Mouse (Mus musculus) midbrain, postnatal 0 days (tissue): ENCODE measurements around the gene Smg6. TPM values are rescaled to one million over a fixed set of nuclear protein-coding genes. Genes with fewer than 3 reads are reported as not detected.

ENCODE experiments used
- ATAC-seq: fragments of 200-750 bp; cut with Nextera tagmentation; 2 replicates; pipeline ENCODE4 v1.8.0; 2017; ENCODE audit warnings: moderate number of reproducible peaks, mild to moderate bottlenecking, moderate TSS enrichment, moderate library complexity; ENCODE audit not compliant: low FRiP score
- DNase-seq: peaks from one replicate; pipeline ENCODE4 v3.0.0-alpha.2; 2015; ENCODE audit warnings: low spot score
- H3K27ac ChIP-seq: fragments of 300-500 bp; sonication (generic); 2 replicates; pipeline ENCODE4 v1.5.1; 2014; ENCODE audit warnings: low read depth, mild to moderate bottlenecking, low read length, mixed read lengths
- H3K27me3 ChIP-seq: fragments of 300-500 bp; sonication (generic); 2 replicates; pipeline ENCODE4 v1.6.1; 2014; ENCODE audit warnings: low read length, control low read depth, mixed read lengths; ENCODE audit not compliant: insufficient read depth
- H3K36me3 ChIP-seq: fragments of 300-500 bp; sonication (generic); 2 replicates; pipeline ENCODE4 v1.6.1; 2014; ENCODE audit warnings: low read length, control low read depth, mixed read lengths; ENCODE audit not compliant: insufficient read depth
- H3K4me1 ChIP-seq: fragments of 300-500 bp; sonication (generic); 2 replicates; pipeline ENCODE4 v1.6.1; 2014; ENCODE audit warnings: mild to moderate bottlenecking, control low read depth, antibody characterized with exemption, low read length, mixed read lengths; ENCODE audit not compliant: insufficient read depth
- H3K4me2 ChIP-seq: fragments of 300-500 bp; sonication (generic); 2 replicates; pipeline ENCODE4 v1.6.1; 2014; ENCODE audit warnings: low read depth, mild to moderate bottlenecking, low read length, mixed read lengths; ENCODE audit not compliant: poor library complexity, severe bottlenecking
- H3K4me3 ChIP-seq: fragments of 300-500 bp; sonication (generic); 2 replicates; pipeline ENCODE4 v1.5.1; 2014; ENCODE audit warnings: low read depth, mild to moderate bottlenecking, low read length, moderate library complexity
- H3K9ac ChIP-seq: fragments of 300-500 bp; sonication (generic); replicated peaks from 2 replicates; pipeline ENCODE4 v1.6.1; 2014; ENCODE audit warnings: mild to moderate bottlenecking, low read length, moderate library complexity, mixed read lengths; ENCODE audit not compliant: poor library complexity, severe bottlenecking
- H3K9me3 ChIP-seq: fragments of 300-500 bp; sonication (generic); 2 replicates; pipeline ENCODE4 v1.6.1; 2016; ENCODE audit warnings: low read length, control low read depth
- CTCF ChIP-seq: IDR thresholded peaks from 2 replicates; pipeline ENCODE4 v1.5.1; 2016; ENCODE audit warnings: antibody characterized with exemption, mild to moderate bottlenecking
- WGBS: fragments of 180-500 bp; shearing (Covaris S2); extraction: QIAGEN DNeasy Blood & Tissue Kit; methylation state at CpG from one replicate; pipeline ENCODE4 v1.1.7; 2014; 5-methylcytosine and 5-hydroxymethylcytosine counted together
- polyA plus RNA-seq: library from polyadenylated mRNA; unstranded; fragments of >200 nt; fragmentation: Nextera tagmentation; extraction: Ambion mirVana; gene quantifications from 2 replicates; pipeline ENCODE4 v1.2.1, GENCODE M21; 2015
- total RNA-seq: library from RNA; depleted of rRNA; stranded (reverse); fragments of >200 nt; gene quantifications from 2 replicates; pipeline ENCODE4 v1.2.3, GENCODE M21; 2014; rRNA removed

The Smg6 gene
- total RNA-seq (26.6 and 27.7 TPM in 2 replicates), polyA plus RNA-seq (10.0 and 11.9 TPM in 2 replicates)

DNA sequence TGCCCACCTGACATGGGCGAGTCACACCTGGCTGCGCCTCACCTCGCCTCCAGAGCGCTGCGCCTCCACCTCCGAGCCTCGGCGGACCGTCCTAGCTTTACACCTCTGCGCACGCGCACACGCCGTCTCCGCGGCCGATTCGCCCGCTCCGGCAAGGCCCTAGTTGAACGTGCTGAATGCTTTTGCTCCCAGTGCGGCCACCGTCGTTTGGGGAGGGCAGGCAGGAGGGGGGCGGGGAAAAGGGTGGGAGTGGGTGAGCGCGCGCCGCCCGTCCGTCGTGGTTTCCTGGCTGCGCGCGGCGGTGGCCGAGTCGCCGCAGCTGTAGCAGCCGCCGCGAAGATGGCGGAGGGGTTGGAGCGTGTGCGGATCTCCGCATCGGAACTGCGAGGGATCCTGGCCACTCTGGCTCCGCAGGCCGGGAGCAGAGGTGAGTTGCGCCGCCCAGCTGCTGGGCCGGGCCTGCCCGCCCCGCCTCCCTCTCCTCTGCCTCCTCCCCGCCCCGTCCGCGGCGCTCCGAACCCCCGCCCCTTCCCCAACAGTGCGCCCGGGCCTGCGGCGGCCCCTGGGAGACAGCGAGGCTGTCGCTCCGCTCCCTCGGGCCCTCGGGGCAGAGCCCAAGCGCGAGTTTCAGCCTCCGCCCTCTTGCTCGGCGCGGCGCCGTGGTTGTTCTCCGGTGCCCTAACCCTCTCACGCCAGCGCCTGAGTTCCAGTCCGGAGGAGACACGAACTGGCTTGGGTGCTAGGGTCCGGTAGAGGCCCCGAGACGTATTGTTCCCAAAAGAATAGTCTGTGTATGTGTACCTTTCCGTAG, at the start of gene Smg6, which contains the start of gene Srr:
TSS of gene Smg6 (plus strand) at position 247 of the 811 bp plus-strand sequence.
TSS of gene Srr (minus strand) at position 372 of the 811 bp plus-strand sequence.
- H3K27me3 ChIP-seq: no peaks in the 10 kb centered on the region
- peak; percentile 13; the same call in 1 of the 2 replicates for TF ChIP-seq CTCF
- peak within 1 kb of the TSS; percentile 94 for H3K4me3 ChIP-seq
- ATAC-seq (peak; percentile 95), DNase-seq (peak; percentile 97)
- H3K9ac ChIP-seq: peak within 1 kb of the TSS; percentile 96
- H3K27ac ChIP-seq: peak within 1 kb of the TSS; percentile 94
- WGBS: under 1% methylated on average over 70 of the region's 88 CpGs
- peaks cover 7% of the 10 kb centered on the region; the same call in 1 of the 2 replicates for H3K4me1 ChIP-seq
- H3K36me3 ChIP-seq: no peaks in the 10 kb centered on the region
- peak within 1 kb of the TSS; percentile 68 for H3K4me2 ChIP-seq
- H3K9me3 ChIP-seq: no peaks in the 10 kb centered on the region

DNA sequence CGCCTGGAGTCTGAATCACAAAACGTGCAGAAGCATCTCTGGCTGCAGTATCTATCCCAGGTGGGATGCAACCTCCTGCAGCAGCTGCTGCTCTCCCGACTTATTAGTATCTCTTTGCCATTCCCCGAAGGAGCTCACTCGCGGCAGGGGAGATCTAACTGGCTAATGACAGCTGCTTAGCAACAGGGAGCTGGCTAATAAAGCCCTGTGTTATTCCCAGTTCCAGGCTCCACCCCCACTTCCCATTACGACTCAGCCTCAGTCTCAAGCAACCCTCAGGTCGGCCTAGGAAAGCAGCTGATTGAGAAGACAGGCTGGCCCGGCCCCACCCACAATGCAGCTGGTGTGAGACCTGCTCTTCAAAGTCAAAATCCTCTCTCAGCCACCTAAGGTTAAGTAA, 48.8 kb upstream of the Smg6 start:
- H3K4me3 ChIP-seq: peak overlapping the region; percentile 11; the same call in 1 of the 2 replicates
- H3K4me1 ChIP-seq: 0 out of 2 replicates have a peak, but pooled peaks cover 6% of the 10 kb centered on the region
- peak overlapping the region; percentile 77 for H3K27ac ChIP-seq
- no peaks in the 10 kb centered on the region for H3K27me3 ChIP-seq
- H3K9me3 ChIP-seq: no peaks in the 10 kb centered on the region
- H3K9ac ChIP-seq: peak overlapping the region; percentile 29; the same call in 1 of the 2 replicates
- under 1% methylated on average over 9 of the region's 9 CpGs for WGBS
- DNase-seq: peak; percentile 93
- ATAC-seq: peak; percentile 91
- TF ChIP-seq CTCF: no peak
- no peaks in the 10 kb centered on the region for H3K36me3 ChIP-seq
- H3K4me2 ChIP-seq: peak overlapping the region; percentile 43

DNA sequence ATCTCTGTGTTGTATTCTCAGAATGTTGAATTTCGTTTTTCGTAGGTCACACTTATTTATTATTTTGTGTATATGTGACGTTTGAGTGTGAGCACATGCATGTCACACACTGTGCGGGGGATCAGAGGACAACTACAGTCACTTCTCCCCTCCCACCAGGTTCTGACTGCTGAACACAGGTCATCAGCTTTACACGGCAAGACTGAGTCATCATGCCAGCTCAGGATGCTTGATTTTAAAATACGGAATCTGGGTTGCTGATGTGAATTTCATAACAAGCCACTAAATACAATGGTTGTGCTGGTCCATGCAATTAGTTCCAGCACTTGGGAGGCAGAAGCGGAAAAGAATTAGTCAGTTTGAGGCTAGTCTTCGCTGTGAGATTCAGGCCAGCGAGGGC, 44.6 kb upstream of the Smg6 start:
- 84% methylated on average over 9 of the region's 9 CpGs for WGBS
- no peak for TF ChIP-seq CTCF
- no peak for DNase-seq
- no peak overlapping the region for H3K9ac ChIP-seq
- no peaks in the 10 kb centered on the region for H3K9me3 ChIP-seq
- no peak for ATAC-seq
- H3K36me3 ChIP-seq: no peaks in the 10 kb centered on the region
- H3K4me3 ChIP-seq: no peak overlapping the region
- 0 out of 2 replicates have a peak, but pooled peaks cover 3% of the 10 kb centered on the region for H3K4me1 ChIP-seq
- no peaks in the 10 kb centered on the region for H3K27me3 ChIP-seq
- H3K27ac ChIP-seq: no peak overlapping the region
- no peak overlapping the region for H3K4me2 ChIP-seq

DNA sequence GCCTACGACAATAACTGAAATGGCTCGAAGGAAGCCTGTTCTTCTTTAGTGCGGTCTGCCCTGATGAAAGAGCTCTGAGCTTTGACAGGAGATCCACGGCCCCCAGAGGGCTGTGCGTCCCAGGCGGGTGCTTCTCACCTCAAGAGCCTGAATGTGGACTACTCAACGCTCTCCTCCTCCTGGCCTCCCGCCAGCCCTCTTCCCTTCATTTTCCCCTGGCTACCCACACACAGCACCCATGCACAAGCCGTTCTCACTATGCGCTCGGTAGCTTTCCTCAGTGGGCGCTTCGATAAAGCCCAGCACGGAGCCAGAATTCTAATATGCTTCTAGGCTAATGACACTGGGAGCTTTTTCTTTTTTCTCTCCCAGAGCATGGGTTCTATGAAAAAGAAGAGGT, 43.6 kb upstream of the Smg6 start:
- Histone ChIP-seq H3K4me3 (no peak overlapping the region), H3K27ac (0 out of 2 replicates have a peak overlapping the region, but pooled peaks have one; percentile 26), H3K9me3 (no peaks in the 10 kb centered on the region), H3K4me2 (no peak overlapping the region), H3K27me3 (no peaks in the 10 kb centered on the region), H3K4me1 (no peaks in the 10 kb centered on the region), H3K36me3 (no peaks in the 10 kb centered on the region), H3K9ac (peak overlapping the region; percentile 9; the same call in 1 of the 2 replicates)
- TF ChIP-seq CTCF: no peak
- WGBS: 58% methylated on average over 14 of the region's 14 CpGs
- ATAC-seq (no peak), DNase-seq (no peak)

DNA sequence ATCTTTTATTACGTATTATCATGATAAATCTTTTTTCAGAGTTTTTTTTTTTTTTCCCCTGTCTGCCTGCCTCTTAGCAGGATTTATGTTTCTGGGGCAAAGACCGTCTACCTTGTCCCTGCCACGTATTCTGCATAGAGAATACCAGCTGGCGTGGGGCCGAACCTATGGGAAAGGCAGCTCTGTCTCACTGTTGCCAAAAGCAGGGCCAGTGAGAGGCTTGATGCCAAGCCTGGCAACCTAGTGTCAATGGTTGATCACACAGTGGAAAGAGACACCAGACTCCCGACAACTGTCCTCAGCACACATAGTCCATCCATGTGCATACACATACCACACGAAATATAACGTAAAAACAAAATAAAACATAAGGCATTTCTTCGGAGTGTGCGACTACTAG, 42.5 kb upstream of the Smg6 start:
- Histone ChIP-seq H3K9me3 (no peaks in the 10 kb centered on the region), H3K36me3 (no peaks in the 10 kb centered on the region), H3K4me3 (no peak overlapping the region), H3K27me3 (no peaks in the 10 kb centered on the region), H3K27ac (no peak overlapping the region), H3K4me1 (no peaks in the 10 kb centered on the region), H3K9ac (no peak overlapping the region), H3K4me2 (no peak overlapping the region)
- TF ChIP-seq CTCF: no peak
- ATAC-seq (no peak), DNase-seq (peak; percentile 83)
- 92% methylated on average over 10 of the region's 10 CpGs for WGBS

DNA sequence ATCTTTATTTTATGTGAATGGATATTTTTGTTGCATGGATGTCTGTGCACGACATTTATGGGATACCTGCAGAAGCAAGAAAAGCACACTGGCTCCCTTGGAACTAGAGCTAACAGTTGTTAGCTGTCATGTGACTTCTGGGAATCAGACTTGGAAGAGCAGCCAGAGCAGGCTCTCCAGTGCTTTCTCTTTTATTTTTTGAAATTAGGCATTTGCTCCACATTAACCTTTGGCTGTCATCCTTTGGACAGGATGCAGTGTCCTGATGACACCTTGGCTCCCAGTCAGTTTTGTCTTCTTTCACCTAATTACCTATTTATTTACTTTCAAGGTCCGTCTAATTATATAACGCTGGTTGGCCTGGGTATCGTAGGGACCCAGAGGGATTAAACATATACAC, 31.0 kb upstream of the Smg6 start:
- Histone ChIP-seq H3K9ac (no peak overlapping the region), H3K4me1 (peaks cover 5% of the 10 kb centered on the region; the same call in 1 of the 2 replicates), H3K36me3 (peaks cover 2% of the 10 kb centered on the region; the same call in 1 of the 2 replicates), H3K27me3 (no peaks in the 10 kb centered on the region), H3K4me3 (no peak overlapping the region), H3K9me3 (no peaks in the 10 kb centered on the region), H3K27ac (no peak overlapping the region), H3K4me2 (no peak overlapping the region)
- WGBS: 84% methylated on average over 4 of the region's 4 CpGs
- no peak for ATAC-seq
- TF ChIP-seq CTCF: no peak
- no peak for DNase-seq
